8 mouse cellular contexts compared by ENCODE assay signal in the genomic region with DNA sequence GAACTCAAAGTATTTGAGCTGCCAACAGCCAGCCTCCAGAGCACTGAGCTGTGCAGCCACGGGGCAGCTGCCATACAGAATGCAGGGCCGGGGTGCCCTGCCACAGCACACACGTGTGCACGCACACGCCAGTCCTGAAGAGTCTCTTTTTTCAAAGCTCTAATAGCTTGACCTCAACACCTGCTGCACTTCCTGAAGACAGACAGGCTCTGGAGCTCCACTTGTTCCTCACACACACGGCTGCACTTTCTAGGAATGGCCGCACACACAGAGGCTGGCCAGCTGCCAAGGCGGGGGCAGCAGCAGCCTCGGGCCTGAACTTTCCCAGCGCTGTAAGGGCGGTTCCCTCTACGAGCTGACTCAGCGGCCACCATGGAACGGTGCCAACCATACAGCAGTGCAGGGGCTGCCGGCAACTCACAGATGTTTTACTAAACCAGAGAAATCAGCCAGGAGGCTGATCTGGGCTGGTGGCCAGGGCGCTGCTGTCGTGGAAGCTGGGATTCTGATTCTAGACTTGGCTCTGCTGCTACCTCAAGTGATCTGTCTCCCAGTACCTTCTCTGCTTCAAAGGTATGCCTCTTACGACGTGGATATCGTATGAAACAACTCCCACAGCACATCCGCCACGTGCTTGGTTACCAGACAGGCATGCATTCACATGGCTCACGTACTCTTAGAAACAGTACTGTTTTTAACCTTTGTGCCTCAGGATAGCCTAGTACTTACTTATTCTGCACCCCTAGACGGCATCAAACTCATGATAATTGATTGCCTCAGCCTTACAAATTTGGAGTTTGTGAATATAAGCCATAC. TPM values are rescaled to one million over a fixed set of nuclear protein-coding genes. Genes with fewer than 3 reads are reported as not detected.
A peak's percentile ranks its signal among the peaks of the same experiment; 100 is the strongest.
DNase-seq lines count a peak whose midpoint lies in the region; ATAC-seq and TF ChIP-seq lines count a peak whose summit lies in the region.

No protein-coding gene starts in this region.

- peak overlapping the region; percentile 38 for H3K4me2 ChIP-seq in forebrain, postnatal 0 days (ENCODE audit: low read depth)

- whole genome bisulfite sequencing in cerebellum, adult 2 months = 11% methylated on average over 24 of the region's 24 CpGs
- whole genome bisulfite sequencing in forebrain, postnatal 0 days = 5% methylated on average over 24 of the region's 24 CpGs
- WGBS in lung, adult 2 months = 3% methylated on average over 24 of the region's 24 CpGs

- peaks cover 10% of the 10 kb centered on the region for H3K36me3 ChIP-seq in ES-E14 (ENCODE audit: control insufficient read depth, insufficient read depth, low read length, poor library complexity, severe bottlenecking)
- no peaks in the 10 kb centered on the region for H3K36me3 ChIP-seq in forebrain, postnatal 0 days (ENCODE audit: insufficient read depth)

- peaks cover 18 to 27% of the 10 kb centered on the region in 2 experiments for H3K4me1 ChIP-seq in ES-E14 (ENCODE audit: control insufficient read depth in 2 of 2, insufficient read depth in 2 of 2, low read length in 2 of 2, poor library complexity in 1 of 2)
- H3K4me1 ChIP-seq in cerebellum, adult 2 months (ENCODE audit: control insufficient read depth, insufficient read depth, low read length) = peaks cover 6% of the 10 kb centered on the region
- H3K4me1 ChIP-seq in forebrain, postnatal 0 days (ENCODE audit: insufficient read depth) = peaks cover 17% of the 10 kb centered on the region
- H3K4me1 ChIP-seq in lung, adult 2 months (ENCODE audit: control insufficient read depth, insufficient read depth, low read length) = peaks cover 8% of the 10 kb centered on the region

- H3K9me3 ChIP-seq in ES-E14 (ENCODE audit: control insufficient read depth, insufficient read depth, low read depth, low read length) = no peaks in the 10 kb centered on the region
- no peaks in the 10 kb centered on the region for H3K9me3 ChIP-seq in forebrain, postnatal 0 days (ENCODE audit: low read length)

- peak overlapping the region; percentile 62 for H3K9ac ChIP-seq in ES-E14 (ENCODE audit: insufficient read depth, low read depth, low read length, poor library complexity, severe bottlenecking)
- H3K9ac ChIP-seq in forebrain, postnatal 0 days = peak overlapping the region; percentile 31

- H3K27ac ChIP-seq in ES-E14 (ENCODE audit: insufficient read depth, low read depth, low read length, poor library complexity, severe bottlenecking) = peak overlapping the region; percentile 37; the same call in 1 of the 2 replicates
- H3K27ac ChIP-seq in cerebellum, adult 2 months (ENCODE audit: insufficient read depth, low read length) = no peak overlapping the region
- peak overlapping the region; percentile 10; the same call in 1 of the 2 replicates for H3K27ac ChIP-seq in forebrain, postnatal 0 days (ENCODE audit: low read depth, low read length)
- peak overlapping the region; percentile 12; the same call in 1 of the 2 replicates for H3K27ac ChIP-seq in layer of hippocampus, adult 2 months

- no peaks in the 10 kb centered on the region for H3K27me3 ChIP-seq in cerebellum, adult 2 months (ENCODE audit: control insufficient read depth, insufficient read depth, low read length)
- H3K27me3 ChIP-seq in forebrain, postnatal 0 days (ENCODE audit: insufficient read depth, low read length) = no peaks in the 10 kb centered on the region

- TF ChIP-seq POLR2A in cerebellum, adult 2 months (IDR thresholded peaks at IDR 0.05; ENCODE audit: borderline replicate concordance, insufficient read depth, low read length) = no peak
- no peak for TF ChIP-seq POLR2A in lung, adult 2 months (IDR thresholded peaks at IDR 0.05; ENCODE audit: borderline replicate concordance, extremely low read depth, low read depth, low read length)

- DNase-seq in ES-E14 (ENCODE audit: low read depth, low spot score) = no peak
- DNase-seq in cerebellum, adult 2 months = peak; percentile 66 to 67
- peak; percentile 88 for DNase-seq in forebrain, postnatal 0 days
- peak; percentile 93 to 94 for DNase-seq in heart, postnatal 36 days
- peak; percentile 84 to 86 for DNase-seq in layer of hippocampus, adult 2 months (ENCODE audit: low spot score in 2 of 2)
- peak; percentile 86 for DNase-seq in lung, adult 2 months
- DNase-seq in thymus, postnatal 0 days (ENCODE audit: low spot score) = peak; percentile 68

- TF ChIP-seq CTCF in cerebellum, adult 2 months (IDR thresholded peaks at IDR 0.05; ENCODE audit: borderline replicate concordance, insufficient read depth, low read depth, low read length) = no peak
- no peak for TF ChIP-seq CTCF in forebrain, postnatal 0 days (IDR thresholded peaks at IDR 0.05; ENCODE audit: low read depth)
- no peak for TF ChIP-seq CTCF in layer of hippocampus, adult 2 months (conservative IDR thresholded peaks at IDR 0.05)
- TF ChIP-seq CTCF in lung, adult 2 months (IDR thresholded peaks at IDR 0.05; ENCODE audit: insufficient read depth, low read length) = no peak

- ATAC-seq in forebrain, postnatal 0 days = peak; percentile 84
- ATAC-seq in neutrophil, adult 5-6 weeks (ENCODE audit: extremely low read depth, insufficient number of reproducible peaks, low FRiP score, poor library complexity, severe bottlenecking) = peak; percentile 50

- intact Hi-C loops in heart, postnatal 36 days (cut with DNase I) = loop anchor here (1.0 to 5.0 kb wide), 2 partner anchors 34 to 66 kb away; a partner anchor contains a TSS

- H3K4me3 ChIP-seq in ES-E14 (ENCODE audit: insufficient read depth in 1 of 2, low read depth in 1 of 2, low read length in 2 of 2, poor library complexity in 1 of 2, severe bottlenecking in 1 of 2) = peak overlapping the region; percentile 49 to 50
- no peak overlapping the region for H3K4me3 ChIP-seq in cerebellum, adult 2 months (replicated peaks; ENCODE audit: insufficient read depth, low read depth, low read length)
- no peak overlapping the region for H3K4me3 ChIP-seq in forebrain, postnatal 0 days (ENCODE audit: low read depth, low read length)
- peak overlapping the region; percentile 6; the same call in 1 of the 2 replicates for H3K4me3 ChIP-seq in layer of hippocampus, adult 2 months
- H3K4me3 ChIP-seq in lung, adult 2 months (replicated peaks; ENCODE audit: extremely low read depth, low read depth, low read length) = no peak overlapping the region

- in situ Hi-C loops in ES-E14 (cut with MboI; ENCODE audit: low sequenced_read_pairs in 2 of 2, unreplicated experiment in 2 of 2) = no loop called here

TF ChIP-seq in ES-E14, 5 proteins besides CTCF, POLR2A, EP300 and RAD21:
- TF ChIP-seq ZC3H11A (IDR thresholded peaks at IDR 0.05; ENCODE audit: borderline replicate concordance, low read depth, low read length) (no peak), HCFC1 (IDR thresholded peaks at IDR 0.05; ENCODE audit: borderline replicate concordance, insufficient read depth, low read length) (no peak), MAFK (IDR thresholded peaks at IDR 0.05; ENCODE audit: insufficient read depth, low read depth, low read length) (peak; percentile 84), ZNF384 (IDR thresholded peaks at IDR 0.05; ENCODE audit: low read depth, low read length) (no peak), CHD2 (IDR thresholded peaks at IDR 0.05; ENCODE audit: low read depth, low read length) (no peak)

RNA-seq across cellular contexts. Expression of a gene that starts 5.1 kb away (rescaled TPM):
- 20.3 and 23.4 TPM in 2 replicates for total RNA-seq in ES-E14 (2012; rRNA removed)
- 5.8 and 6.4 TPM in 2 replicates for polyA plus RNA-seq in cerebellum, adult 2 months (2012; rRNA removed)
- total RNA-seq in forebrain, postnatal 0 days (2014; rRNA removed) = 4.7 and 5.5 TPM in 2 replicates
- polyA plus RNA-seq in forebrain, postnatal 0 days (2015; fragmentation: Nextera tagmentation; extraction: Ambion mirVana) = 3.1 and 3.8 TPM in 2 replicates
- total RNA-seq in heart, postnatal 36 days (2021) = 1 to 10 TPM; 3.6 to 4.1 TPM
- total RNA-seq in layer of hippocampus, adult 2 months (2021) = 1 to 10 TPM; 8.1 to 9.2 TPM
- polyA plus RNA-seq in lung, adult 2 months (2012; rRNA removed) = 16.4 and 16.6 TPM in 2 replicates
- total RNA-seq in neutrophil, adult 5-6 weeks (2017) = 47.4 and 51.3 TPM in 2 replicates
- polyA plus RNA-seq in thymus, postnatal 0 days (2015; fragmentation: Nextera tagmentation; extraction: Ambion mirVana) = 26.2 and 27.3 TPM in 2 replicates

Comparison
In these comparisons a context has a peak if more than half of its experiments do, and no peak if none do; other contexts are left out.
1. H3K4me3 ChIP-seq: peak in ES-E14 (2 of 2) and layer of hippocampus, adult 2 months (single experiment); none in cerebellum, adult 2 months (single experiment), forebrain, postnatal 0 days (single experiment) and lung, adult 2 months (single experiment).